Mouse (Mus musculus): ENCODE measurements around the gene Sdr42e1. TPM values are rescaled to one million over a fixed set of nuclear protein-coding genes. Genes with fewer than 3 reads are reported as not detected.

Sdr42e1 gene
- polyA plus RNA-seq, 1 experiment = not detected

DNA sequence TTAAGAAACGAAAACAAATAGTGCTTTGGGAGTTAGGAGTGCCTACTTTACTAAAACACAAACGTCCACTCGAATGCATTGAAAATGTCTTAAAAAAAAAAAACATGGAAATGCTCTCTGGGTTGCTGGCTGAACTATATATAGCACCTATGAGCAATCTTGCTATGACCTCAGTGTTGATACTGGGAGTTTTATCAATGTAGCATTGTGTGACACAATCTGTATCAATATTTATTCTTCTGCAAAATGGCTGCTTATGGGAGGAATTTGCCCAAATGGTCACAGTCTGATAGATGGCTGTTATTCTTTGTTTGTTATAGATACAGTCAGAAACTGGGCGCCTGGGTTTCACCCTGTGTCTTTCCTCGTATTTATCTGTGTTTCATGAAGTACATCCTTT lies 28.0 kb downstream of the Sdr42e1 start:
- TF ChIP-seq FOSL1 (IDR thresholded peaks at IDR 0.05; ENCODE audit: insufficient read depth, low read length, poor library complexity, severe bottlenecking) (no peak), CEBPB (IDR thresholded peaks at IDR 0.05; ENCODE audit: low read depth) (no peak), CTCF (IDR thresholded peaks at IDR 0.05; ENCODE audit: control insufficient read depth, insufficient read depth, insufficient read length) (no peak), MYOG (IDR thresholded peaks at IDR 0.05; ENCODE audit: control insufficient read depth, extremely low read depth, insufficient read length) (no peak), MAX (IDR thresholded peaks at IDR 0.05) (no peak), MYOD1 (IDR thresholded peaks at IDR 0.05; ENCODE audit: control insufficient read depth, insufficient read length, low read depth) (no peak), USF1 (IDR thresholded peaks at IDR 0.05; ENCODE audit: low read depth) (no peak)
- Histone ChIP-seq H3K27me3 (ENCODE audit: control insufficient read depth, insufficient read depth, insufficient read length) (no peaks in the 10 kb centered on the region), H3K36me3 (ENCODE audit: control insufficient read depth, insufficient read depth) (no peaks in the 10 kb centered on the region), H3K4me3 (ENCODE audit: insufficient read depth, poor library complexity, severe bottlenecking) (no peak overlapping the region), H3ac (ENCODE audit: control insufficient read depth, insufficient read length, low read depth) (no peak overlapping the region), H3K79me3 (ENCODE audit: low read depth) (no peaks in the 10 kb centered on the region), H3K79me2 (ENCODE audit: control insufficient read depth, insufficient read depth) (no peaks in the 10 kb centered on the region)

GRCm38 (mm10) chr8:117639631-117640030 lies 33.9 kb downstream of the Sdr42e1 start:
- H3K4me3 ChIP-seq (ENCODE audit: insufficient read depth, poor library complexity, severe bottlenecking) = no peak overlapping the region
- no peaks in the 10 kb centered on the region for H3K27me3 ChIP-seq (ENCODE audit: control insufficient read depth, insufficient read depth, insufficient read length)
- H3K79me3 ChIP-seq (ENCODE audit: low read depth) = no peaks in the 10 kb centered on the region
- no peak for TF ChIP-seq CTCF (IDR thresholded peaks at IDR 0.05; ENCODE audit: control insufficient read depth, insufficient read depth, insufficient read length)
- TF ChIP-seq MYOG (IDR thresholded peaks at IDR 0.05; ENCODE audit: control insufficient read depth, extremely low read depth, insufficient read length) = no peak
- no peak for TF ChIP-seq MYOD1 (IDR thresholded peaks at IDR 0.05; ENCODE audit: control insufficient read depth, insufficient read length, low read depth)
- TF ChIP-seq MAX (IDR thresholded peaks at IDR 0.05) = no peak
- TF ChIP-seq CEBPB (IDR thresholded peaks at IDR 0.05; ENCODE audit: low read depth) = no peak
- TF ChIP-seq FOSL1 (IDR thresholded peaks at IDR 0.05; ENCODE audit: insufficient read depth, low read length, poor library complexity, severe bottlenecking) = no peak
- no peak for TF ChIP-seq USF1 (IDR thresholded peaks at IDR 0.05; ENCODE audit: low read depth)
- no peaks in the 10 kb centered on the region for H3K79me2 ChIP-seq (ENCODE audit: control insufficient read depth, insufficient read depth)
- no peak overlapping the region for H3ac ChIP-seq (ENCODE audit: control insufficient read depth, insufficient read length, low read depth)
- H3K36me3 ChIP-seq (ENCODE audit: control insufficient read depth, insufficient read depth) = no peaks in the 10 kb centered on the region

- H3K36me3 ChIP-seq (ENCODE audit: control insufficient read depth, insufficient read depth) = no peaks in the 10 kb centered on the region
- H3ac ChIP-seq (ENCODE audit: control insufficient read depth, insufficient read length, low read depth) = no peak overlapping the region
- H3K79me2 ChIP-seq (ENCODE audit: control insufficient read depth, insufficient read depth) = no peaks in the 10 kb centered on the region
- TF ChIP-seq CEBPB (IDR thresholded peaks at IDR 0.05; ENCODE audit: low read depth) (no peak), FOSL1 (IDR thresholded peaks at IDR 0.05; ENCODE audit: insufficient read depth, low read length, poor library complexity, severe bottlenecking) (no peak), CTCF (IDR thresholded peaks at IDR 0.05; ENCODE audit: control insufficient read depth, insufficient read depth, insufficient read length) (no peak), MYOG (IDR thresholded peaks at IDR 0.05; ENCODE audit: control insufficient read depth, extremely low read depth, insufficient read length) (no peak), MAX (IDR thresholded peaks at IDR 0.05) (no peak), MYOD1 (IDR thresholded peaks at IDR 0.05; ENCODE audit: control insufficient read depth, insufficient read length, low read depth) (no peak), USF1 (IDR thresholded peaks at IDR 0.05; ENCODE audit: low read depth) (no peak)
- no peaks in the 10 kb centered on the region for H3K27me3 ChIP-seq (ENCODE audit: control insufficient read depth, insufficient read depth, insufficient read length)
- H3K79me3 ChIP-seq (ENCODE audit: low read depth) = no peaks in the 10 kb centered on the region
- no peak overlapping the region for H3K4me3 ChIP-seq (ENCODE audit: insufficient read depth, poor library complexity, severe bottlenecking)
Measured at GRCm38 (mm10) chr8:117637462-117637861, 36.0 kb downstream of the Sdr42e1 start.

GRCm38 (mm10) chr8:117634406-117634805 lies 39.1 kb downstream of the Sdr42e1 start:
- H3ac ChIP-seq (ENCODE audit: control insufficient read depth, insufficient read length, low read depth) = no peak overlapping the region
- H3K79me3 ChIP-seq (ENCODE audit: low read depth) = no peaks in the 10 kb centered on the region
- H3K4me3 ChIP-seq (ENCODE audit: insufficient read depth, poor library complexity, severe bottlenecking) = no peak overlapping the region
- TF ChIP-seq MAX (IDR thresholded peaks at IDR 0.05) = no peak
- TF ChIP-seq MYOD1 (IDR thresholded peaks at IDR 0.05; ENCODE audit: control insufficient read depth, insufficient read length, low read depth) = no peak
- TF ChIP-seq USF1 (IDR thresholded peaks at IDR 0.05; ENCODE audit: low read depth) = no peak
- H3K27me3 ChIP-seq (ENCODE audit: control insufficient read depth, insufficient read depth, insufficient read length) = no peaks in the 10 kb centered on the region
- H3K79me2 ChIP-seq (ENCODE audit: control insufficient read depth, insufficient read depth) = no peaks in the 10 kb centered on the region
- no peaks in the 10 kb centered on the region for H3K36me3 ChIP-seq (ENCODE audit: control insufficient read depth, insufficient read depth)

- H3K79me3 ChIP-seq (ENCODE audit: low read depth) = no peaks in the 10 kb centered on the region
- no peaks in the 10 kb centered on the region for H3K27me3 ChIP-seq (ENCODE audit: control insufficient read depth, insufficient read depth, insufficient read length)
- no peak overlapping the region for H3ac ChIP-seq (ENCODE audit: control insufficient read depth, insufficient read length, low read depth)
- H3K4me3 ChIP-seq (ENCODE audit: insufficient read depth, poor library complexity, severe bottlenecking) = no peak overlapping the region
- TF ChIP-seq CTCF (IDR thresholded peaks at IDR 0.05; ENCODE audit: control insufficient read depth, insufficient read depth, insufficient read length) (no peak), CEBPB (IDR thresholded peaks at IDR 0.05; ENCODE audit: low read depth) (no peak), MYOG (IDR thresholded peaks at IDR 0.05; ENCODE audit: control insufficient read depth, extremely low read depth, insufficient read length) (no peak), MAX (IDR thresholded peaks at IDR 0.05) (no peak), USF1 (IDR thresholded peaks at IDR 0.05; ENCODE audit: low read depth) (no peak), FOSL1 (IDR thresholded peaks at IDR 0.05; ENCODE audit: insufficient read depth, low read length, poor library complexity, severe bottlenecking) (no peak), MYOD1 (IDR thresholded peaks at IDR 0.05; ENCODE audit: control insufficient read depth, insufficient read length, low read depth) (no peak)
- H3K36me3 ChIP-seq (ENCODE audit: control insufficient read depth, insufficient read depth) = no peaks in the 10 kb centered on the region
- H3K79me2 ChIP-seq (ENCODE audit: control insufficient read depth, insufficient read depth) = no peaks in the 10 kb centered on the region
Measured at GRCm38 (mm10) chr8:117632532-117632931, 41.0 kb downstream of the Sdr42e1 start.

DNA sequence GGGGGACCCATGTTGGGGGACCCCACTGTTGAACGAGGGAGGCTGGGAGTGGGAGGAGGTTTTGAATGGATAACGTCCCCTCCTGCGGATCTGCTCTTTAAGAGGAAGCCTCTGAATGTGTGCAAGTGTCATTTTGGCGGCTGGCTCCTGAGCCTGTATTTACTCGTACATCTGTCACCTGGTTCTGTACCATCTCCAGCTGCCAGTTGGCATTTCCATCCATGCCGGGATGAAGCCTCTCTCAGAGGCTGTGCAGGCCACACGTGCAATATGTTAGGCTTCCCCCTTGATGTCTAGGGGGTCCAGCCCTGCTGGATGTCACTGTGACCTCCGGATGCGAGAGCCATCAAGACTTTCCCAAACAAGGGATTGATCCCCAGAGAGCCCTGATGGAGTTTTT lies 46.4 kb downstream of the Sdr42e1 start:
- Histone ChIP-seq H3K27me3 (ENCODE audit: control insufficient read depth, insufficient read depth, insufficient read length) (no peaks in the 10 kb centered on the region), H3K79me3 (ENCODE audit: low read depth) (no peaks in the 10 kb centered on the region), H3K79me2 (ENCODE audit: control insufficient read depth, insufficient read depth) (no peaks in the 10 kb centered on the region), H3K4me3 (ENCODE audit: insufficient read depth, poor library complexity, severe bottlenecking) (no peak overlapping the region), H3K36me3 (ENCODE audit: control insufficient read depth, insufficient read depth) (no peaks in the 10 kb centered on the region), H3ac (ENCODE audit: control insufficient read depth, insufficient read length, low read depth) (no peak overlapping the region)
- no peak for TF ChIP-seq CTCF (IDR thresholded peaks at IDR 0.05; ENCODE audit: control insufficient read depth, insufficient read depth, insufficient read length)
- no peak for TF ChIP-seq CEBPB (IDR thresholded peaks at IDR 0.05; ENCODE audit: low read depth)
- TF ChIP-seq USF1 (IDR thresholded peaks at IDR 0.05; ENCODE audit: low read depth) = no peak
- no peak for TF ChIP-seq MYOG (IDR thresholded peaks at IDR 0.05; ENCODE audit: control insufficient read depth, extremely low read depth, insufficient read length)
- TF ChIP-seq FOSL1 (IDR thresholded peaks at IDR 0.05; ENCODE audit: insufficient read depth, low read length, poor library complexity, severe bottlenecking) = no peak
- no peak for TF ChIP-seq MAX (IDR thresholded peaks at IDR 0.05)
- no peak for TF ChIP-seq MYOD1 (IDR thresholded peaks at IDR 0.05; ENCODE audit: control insufficient read depth, insufficient read length, low read depth)

Measured in C2C12 (cell line).